Mouse (Mus musculus) heart, adult 2 months (tissue): ENCODE measurements at regions not wholly inside any gene's neighbourhood (a gene's known extent, or its start where the extent isn't known, plus 50 kb on each side); places are given as distances from the start of the nearest gene placed in this dataset.

Source experiments
- DNase-seq, 2 experiments: peaks; one replicate each; pipeline ENCODE4 v3.0.0; 2021
- H3K27ac ChIP-seq: fragments of 200-600 bp; 2 replicates; pipeline ENCODE4 v1.8.1; 2022
- H3K27me3 ChIP-seq: fragments of 200-500 bp; 2 replicates; pipeline ENCODE4 v1.6.1; 2012; ENCODE audit warnings: mild to moderate bottlenecking, low read length, inconsistent platforms, mixed read lengths; ENCODE audit not compliant: control insufficient read depth, insufficient read depth
- H3K36me3 ChIP-seq: fragments of 200-500 bp; 2 replicates; pipeline ENCODE4 v1.6.1; 2012; ENCODE audit warnings: low read length, inconsistent platforms; ENCODE audit not compliant: control insufficient read depth, insufficient read depth
- H3K4me1 ChIP-seq: fragments of 200-500 bp; 2 replicates; pipeline ENCODE4 v1.6.1; 2011; ENCODE audit warnings: low read length; ENCODE audit not compliant: control insufficient read depth, insufficient read depth
- H3K4me3 ChIP-seq: fragments of 200-600 bp; 2 replicates; pipeline ENCODE4 v1.8.1; 2022
- H3K79me2 ChIP-seq: fragments of 200-500 bp; replicated peaks from 2 replicates; pipeline ENCODE4 v1.6.1; 2012; ENCODE audit warnings: mild to moderate bottlenecking, inconsistent platforms, low read length, moderate library complexity, mixed read lengths; ENCODE audit not compliant: control insufficient read depth, insufficient read depth
- H3K9ac ChIP-seq: fragments of 200-500 bp; 2 replicates; pipeline ENCODE4 v1.6.1; 2012; ENCODE audit warnings: low read depth, mild to moderate bottlenecking, control low read depth, inconsistent platforms, low read length, mixed read lengths
- CTCF ChIP-seq: fragments of 200-600 bp; IDR thresholded peaks from 2 replicates; pipeline ENCODE4 v1.8.1; 2022; ENCODE audit warnings: antibody characterized with exemption, mild to moderate bottlenecking, moderate library complexity
- EP300 ChIP-seq: fragments of 200-500 bp; IDR thresholded peaks from 2 replicates; pipeline ENCODE4 v1.6.1; 2011; ENCODE audit warnings: low read depth, low read length, control low read depth; ENCODE audit not compliant: insufficient read depth
- POLR2A ChIP-seq: fragments of 200-500 bp; IDR thresholded peaks from 2 replicates; pipeline ENCODE4 v1.6.1; 2011; ENCODE audit warnings: mild to moderate bottlenecking, low read depth, low read length, control low read depth; ENCODE audit not compliant: insufficient read depth
- WGBS: fragments of 180-500 bp; shearing (Covaris S2); methylation state at CpG from one replicate; pipeline ENCODE4 v1.1.7; 2018; 5-methylcytosine and 5-hydroxymethylcytosine counted together
- intact Hi-C: fragments of 180-260 bp; cut with DNase I; formaldehyde crosslinking; loops from one replicate; pipeline ENCODE4 v1.15.1; 2025

DNA sequence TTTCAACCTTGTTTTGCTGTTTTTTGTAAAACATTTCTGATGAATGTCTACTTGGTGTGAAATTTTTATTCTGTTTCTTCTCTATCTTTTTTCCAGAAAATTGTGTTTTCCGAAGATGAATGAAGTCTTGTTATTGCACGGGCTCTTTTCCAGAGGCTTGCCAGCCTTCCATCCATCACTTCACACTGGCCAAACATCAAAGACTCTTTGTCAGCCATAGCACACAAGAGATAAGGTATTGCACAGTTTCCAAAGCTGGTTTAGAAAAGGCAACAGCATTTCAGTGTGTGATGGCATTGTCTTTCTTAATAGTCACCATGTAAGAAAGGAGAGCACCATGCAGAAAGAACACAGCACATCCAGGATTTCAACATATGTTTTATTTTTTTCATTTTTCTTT lies 202.5 kb upstream of the Gnpda2 start:
- Histone ChIP-seq H3K9ac (no peak overlapping the region), H3K27me3 (no peaks in the 10 kb centered on the region), H3K36me3 (no peaks in the 10 kb centered on the region), H3K27ac (no peak overlapping the region), H3K4me1 (no peaks in the 10 kb centered on the region), H3K4me3 (no peak overlapping the region), H3K79me2 (no peaks in the 10 kb centered on the region)
- no peak for TF ChIP-seq POLR2A
- TF ChIP-seq EP300, result no peak
- TF ChIP-seq CTCF, result no peak
- 29% methylated on average over 2 of the region's 2 CpGs for WGBS
- no peak for DNase-seq
- intact Hi-C loops, result no loop called here

DNA sequence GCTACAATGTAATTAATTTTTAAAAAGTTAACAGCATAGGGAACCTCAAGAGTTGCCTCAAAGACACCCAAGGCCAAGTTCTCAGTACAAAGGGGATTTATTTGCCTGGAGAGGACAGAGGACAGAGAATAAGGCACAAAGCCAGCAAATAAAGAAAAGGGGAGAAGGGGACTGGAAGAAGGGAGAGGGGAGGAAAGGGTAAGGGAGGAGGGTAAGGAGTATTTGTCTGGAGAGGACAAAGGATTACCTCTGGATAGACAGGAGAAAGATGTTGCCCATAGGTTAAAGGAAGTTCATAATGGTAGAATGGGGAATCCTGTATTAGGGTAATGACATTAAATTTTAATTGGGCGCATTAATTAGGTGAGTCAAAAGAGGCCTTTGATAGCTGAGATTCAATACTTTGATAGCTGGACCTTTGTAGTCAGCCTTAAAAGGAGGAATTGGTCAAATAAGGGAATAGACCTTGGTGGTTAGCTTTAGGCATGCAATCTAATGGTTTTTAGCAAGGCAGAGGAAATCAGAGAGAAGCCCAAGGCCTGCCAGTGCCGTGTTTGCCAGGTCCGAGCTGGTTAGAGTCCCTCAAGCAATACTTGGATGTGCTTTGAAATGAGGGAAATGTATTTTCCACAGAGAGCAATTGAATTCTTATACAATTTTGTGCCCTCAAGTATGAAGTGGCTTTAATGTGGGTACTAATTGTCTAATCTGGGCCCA lies 164.8 kb upstream of the Gnpda2 start:
- 90% methylated on average over 3 of the region's 3 CpGs for WGBS
- DNase-seq, result no peak
- Histone ChIP-seq H3K27me3 (no peaks in the 10 kb centered on the region), H3K79me2 (no peaks in the 10 kb centered on the region), H3K9ac (no peak overlapping the region), H3K4me3 (no peak overlapping the region), H3K36me3 (no peaks in the 10 kb centered on the region), H3K27ac (no peak overlapping the region), H3K4me1 (no peaks in the 10 kb centered on the region)
- intact Hi-C loops, result no loop called here
- TF ChIP-seq CTCF (no peak), POLR2A (no peak), EP300 (no peak)

DNA sequence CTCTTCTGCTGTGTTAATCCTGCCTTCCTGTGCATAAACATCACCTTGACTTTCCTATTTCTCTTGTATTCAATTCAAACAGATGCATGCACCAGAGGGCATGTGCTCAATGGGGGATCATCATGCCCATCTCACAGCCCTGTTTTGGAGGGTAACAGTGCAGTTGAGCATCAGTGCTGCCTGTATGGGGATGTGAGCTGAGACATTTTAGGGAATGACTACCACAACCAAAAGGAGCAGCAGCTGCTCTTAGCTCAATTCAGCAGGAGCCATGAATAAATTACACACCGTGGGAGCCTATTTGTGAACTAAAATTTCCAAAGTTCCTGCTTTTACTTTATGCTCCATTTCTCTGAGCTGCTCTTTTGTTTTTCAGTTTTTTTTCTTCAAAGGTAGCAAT lies 164.2 kb upstream of the Gnpda2 start:
- H3K36me3 ChIP-seq, result no peaks in the 10 kb centered on the region
- H3K27ac ChIP-seq, result no peak overlapping the region
- H3K9ac ChIP-seq, result no peak overlapping the region
- intact Hi-C loops, result no loop called here
- 86% methylated on average over 1 of the region's 1 CpGs for WGBS
- TF ChIP-seq POLR2A (no peak), CTCF (no peak), EP300 (no peak)
- H3K79me2 ChIP-seq, result no peaks in the 10 kb centered on the region
- no peak overlapping the region for H3K4me3 ChIP-seq
- no peaks in the 10 kb centered on the region for H3K4me1 ChIP-seq
- H3K27me3 ChIP-seq, result no peaks in the 10 kb centered on the region
- DNase-seq, result no peak

DNA sequence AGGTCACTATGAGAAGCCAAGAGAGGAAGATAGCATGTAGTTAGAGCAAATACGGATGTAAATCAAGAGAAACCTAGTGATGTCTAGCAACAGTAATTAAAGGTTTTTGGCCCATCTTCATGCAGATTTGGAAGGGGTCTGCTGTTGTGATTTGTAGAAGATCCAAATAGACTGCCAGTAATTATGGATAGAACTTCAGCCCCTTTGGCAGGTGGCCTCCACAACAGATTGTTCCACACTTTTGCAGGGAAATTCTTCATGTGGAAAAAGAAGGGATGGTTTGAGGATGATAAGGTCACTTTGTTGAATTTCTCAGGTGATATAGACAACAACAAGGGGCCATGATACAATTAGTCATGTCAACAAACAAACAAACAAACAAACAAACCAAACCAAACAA lies 148.4 kb upstream of the Gnpda2 start:
- 67% methylated on average over 1 of the region's 1 CpGs for WGBS
- TF ChIP-seq POLR2A, result no peak
- Histone ChIP-seq H3K4me3 (no peak overlapping the region), H3K4me1 (no peaks in the 10 kb centered on the region), H3K27me3 (no peaks in the 10 kb centered on the region), H3K27ac (no peak overlapping the region), H3K79me2 (no peaks in the 10 kb centered on the region), H3K9ac (no peak overlapping the region), H3K36me3 (no peaks in the 10 kb centered on the region)
- intact Hi-C loops, result no loop called here
- DNase-seq, result no peak

GRCm38 (mm10) chr5:69721351-69722006 lies 129.3 kb upstream of the Gnpda2 start:
- no peak for DNase-seq
- TF ChIP-seq CTCF (no peak), POLR2A (no peak), EP300 (no peak)
- Histone ChIP-seq H3K9ac (no peak overlapping the region), H3K27ac (no peak overlapping the region), H3K4me1 (no peaks in the 10 kb centered on the region), H3K4me3 (no peak overlapping the region), H3K36me3 (no peaks in the 10 kb centered on the region), H3K27me3 (no peaks in the 10 kb centered on the region), H3K79me2 (no peaks in the 10 kb centered on the region)
- intact Hi-C loops, result no loop called here
- WGBS, result 32% methylated on average over 5 of the region's 5 CpGs

DNA sequence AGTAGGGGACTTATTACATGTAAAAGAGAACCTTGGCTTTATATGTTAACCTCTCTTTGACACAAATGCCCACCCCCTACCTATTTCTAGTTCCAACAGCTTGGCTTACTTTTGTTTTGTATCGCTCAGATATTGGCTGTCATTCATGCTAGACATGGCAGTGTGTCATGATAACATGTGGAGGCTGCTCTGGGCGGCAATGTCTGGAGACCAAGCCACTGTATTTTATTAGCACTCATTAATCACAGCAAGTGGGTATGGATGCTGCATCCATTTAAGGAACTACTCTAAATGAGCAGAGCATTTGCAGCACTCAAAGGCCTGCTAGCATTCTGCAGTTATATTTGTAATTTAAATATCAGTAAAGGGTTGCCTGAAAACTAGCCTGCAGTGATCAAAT lies 123.9 kb upstream of the Gnpda2 start:
- intact Hi-C loops, result no loop called here
- Histone ChIP-seq H3K4me1 (no peaks in the 10 kb centered on the region), H3K27me3 (no peaks in the 10 kb centered on the region), H3K4me3 (no peak overlapping the region), H3K36me3 (no peaks in the 10 kb centered on the region), H3K79me2 (no peaks in the 10 kb centered on the region), H3K9ac (no peak overlapping the region), H3K27ac (no peak overlapping the region)
- DNase-seq, result no peak
- 60% methylated on average over 2 of the region's 2 CpGs for WGBS
- no peak for TF ChIP-seq CTCF
- TF ChIP-seq EP300, result no peak
- TF ChIP-seq POLR2A, result no peak
